Mouse (Mus musculus) liver, adult 2 months (tissue): ENCODE results near the gene Elmod3. TPM values are rescaled to one million over a fixed set of nuclear protein-coding genes. Genes with fewer than 3 reads are reported as not detected.

Experiments
- DNase-seq: peaks from one replicate; pipeline ENCODE4 v3.0.0-alpha.2; 2011; ENCODE audit warnings: low read depth, low spot score; ENCODE audit errors: extremely low read depth
- H3K27ac ChIP-seq: fragments of 200-500 bp; replicated peaks from 2 replicates; pipeline ENCODE4 v1.5.1; 2012; ENCODE audit warnings: low read depth, mild to moderate bottlenecking, control low read depth, inconsistent platforms, low read length; ENCODE audit not compliant: insufficient read depth
- H3K27me3 ChIP-seq: fragments of 200-500 bp; 2 replicates; pipeline ENCODE4 v1.6.1; 2012; ENCODE audit warnings: mild to moderate bottlenecking, moderate library complexity, low read length, inconsistent platforms; ENCODE audit not compliant: control insufficient read depth, insufficient read depth
- H3K36me3 ChIP-seq: fragments of 200-500 bp; 2 replicates; pipeline ENCODE4 v1.6.1; 2012; ENCODE audit warnings: low read length, inconsistent platforms; ENCODE audit not compliant: control insufficient read depth, insufficient read depth
- H3K4me1 ChIP-seq: fragments of 200-500 bp; 2 replicates; pipeline ENCODE4 v1.6.1; 2011; ENCODE audit warnings: low read length; ENCODE audit not compliant: control insufficient read depth, insufficient read depth
- H3K4me3 ChIP-seq: fragments of 200-500 bp; 2 replicates; pipeline ENCODE4 v1.5.1; 2011; ENCODE audit warnings: low read depth, mild to moderate bottlenecking, control low read depth, low read length, moderate library complexity; ENCODE audit not compliant: insufficient read depth
- H3K79me2 ChIP-seq: fragments of 200-500 bp; 2 replicates; pipeline ENCODE4 v1.6.1; 2012; ENCODE audit warnings: inconsistent platforms, mild to moderate bottlenecking, low read length, moderate library complexity; ENCODE audit not compliant: control insufficient read depth, insufficient read depth
- H3K9ac ChIP-seq: fragments of 200-500 bp; 2 replicates; pipeline ENCODE4 v1.6.1; 2012; ENCODE audit warnings: low read depth, mild to moderate bottlenecking, control low read depth, inconsistent platforms, low read length
- CTCF ChIP-seq: fragments of 200-500 bp; IDR thresholded peaks from 2 replicates; pipeline ENCODE4 v1.5.1; 2011; ENCODE audit warnings: low read depth, low read length, control low read depth
- POLR2A ChIP-seq: fragments of 200-500 bp; IDR thresholded peaks from 2 replicates; pipeline ENCODE4 v1.6.1; 2011; ENCODE audit warnings: low read length, control low read depth; ENCODE audit not compliant: insufficient read depth; ENCODE audit errors: extremely low read depth
- WGBS: fragments of 180-500 bp; shearing (Covaris S2); methylation state at CpG from one replicate; pipeline ENCODE4 v1.1.7; 2018; 5-methylcytosine and 5-hydroxymethylcytosine counted together
- polyA plus RNA-seq: library from polyadenylated mRNA; depleted of rRNA; stranded (reverse); fragments of >200 nt; gene quantifications from 2 replicates; pipeline ENCODE4 v1.2.3, GENCODE M21; 2012; rRNA removed
- total RNA-seq: library from RNA; depleted of rRNA; stranded (reverse); fragments of >200 nt; gene quantifications from 2 replicates; pipeline ENCODE4 v1.2.3, GENCODE M21; 2014; rRNA removed

Gene Elmod3
- total and polyA plus RNA-seq, 2 experiments: 7.6 to 14.7 TPM

- no peaks in the 10 kb centered on the region for H3K79me2 ChIP-seq
- no peaks in the 10 kb centered on the region for H3K36me3 ChIP-seq
- no peak overlapping the region for H3K27ac ChIP-seq
- no peak overlapping the region for H3K9ac ChIP-seq
- 66% methylated on average over 10 of the region's 10 CpGs for WGBS
- TF ChIP-seq CTCF (no peak), POLR2A (no peak)
- peaks cover 4% of the 10 kb centered on the region; the same call in 1 of the 2 replicates for H3K4me1 ChIP-seq
- H3K4me3 ChIP-seq: no peak overlapping the region
- H3K27me3 ChIP-seq: no peaks in the 10 kb centered on the region
- no peak for DNase-seq
Observed at GRCm38 (mm10) chr6:72519892-72520663, 78.1 kb downstream of the Elmod3 start.

- H3K4me3 ChIP-seq: no peak overlapping the region
- H3K79me2 ChIP-seq: no peaks in the 10 kb centered on the region
- DNase-seq: no peak
- TF ChIP-seq CTCF (no peak), POLR2A (no peak)
- H3K36me3 ChIP-seq: no peaks in the 10 kb centered on the region
- H3K4me1 ChIP-seq: peaks cover 4% of the 10 kb centered on the region; the same call in 1 of the 2 replicates
- WGBS: 68% methylated on average over 8 of the region's 8 CpGs
- H3K27me3 ChIP-seq: no peaks in the 10 kb centered on the region
- no peak overlapping the region for H3K27ac ChIP-seq
- H3K9ac ChIP-seq: no peak overlapping the region
Observed at GRCm38 (mm10) chr6:72519303-72519702, 78.9 kb downstream of the Elmod3 start.

GRCm38 (mm10) chr6:72518842-72519241, 79.4 kb downstream of the Elmod3 start:
- H3K79me2 ChIP-seq: no peaks in the 10 kb centered on the region
- H3K27me3 ChIP-seq: no peaks in the 10 kb centered on the region
- 92% methylated on average over 1 of the region's 1 CpGs for WGBS
- peaks cover 4% of the 10 kb centered on the region; the same call in 1 of the 2 replicates for H3K4me1 ChIP-seq
- no peak overlapping the region for H3K9ac ChIP-seq
- no peak for DNase-seq
- no peak overlapping the region for H3K4me3 ChIP-seq
- H3K36me3 ChIP-seq: no peaks in the 10 kb centered on the region
- no peak for TF ChIP-seq CTCF
- H3K27ac ChIP-seq: no peak overlapping the region

Other genes with a start within 250 kb of the Elmod3 start
- gene Tmem150a, start 243.0 kb downstream of the Elmod3 start, total RNA-seq: 62.9 and 78.9 TPM in 2 replicates
- gene Tmem150a, start 243.0 kb downstream of the Elmod3 start, polyA plus RNA-seq: 202 and 244 TPM in 2 replicates
- gene Rnf181, start 231.5 kb downstream of the Elmod3 start, total RNA-seq: 58.1 and 62.6 TPM in 2 replicates
- 66.4 and 75.2 TPM in 2 replicates for gene Rnf181, start 231.5 kb downstream of the Elmod3 start, polyA plus RNA-seq
- 18.9 and 20.5 TPM in 2 replicates for gene Vamp5, start 217.9 kb downstream of the Elmod3 start, total RNA-seq
- gene Vamp5, start 217.9 kb downstream of the Elmod3 start, polyA plus RNA-seq: 18.3 and 18.5 TPM in 2 replicates
- 193 and 238 TPM in 2 replicates for gene Vamp8, start 207.7 kb downstream of the Elmod3 start, total RNA-seq
- 219 and 220 TPM in 2 replicates for gene Vamp8, start 207.7 kb downstream of the Elmod3 start, polyA plus RNA-seq
- gene Ggcx, start 184.1 kb downstream of the Elmod3 start, total RNA-seq: 71.0 and 80.9 TPM in 2 replicates
- gene Ggcx, start 184.1 kb downstream of the Elmod3 start, polyA plus RNA-seq: 62.4 and 67.3 TPM in 2 replicates
- gene Mat2a, start 158.9 kb downstream of the Elmod3 start, total RNA-seq: 54.0 and 59.7 TPM in 2 replicates
- gene Mat2a, start 158.9 kb downstream of the Elmod3 start, polyA plus RNA-seq: 19.8 and 31.1 TPM in 2 replicates
- not detected in 2 replicates for gene Sh2d6, start 76.7 kb downstream of the Elmod3 start, total RNA-seq
- not detected in 2 replicates for gene Sh2d6, start 76.7 kb downstream of the Elmod3 start, polyA plus RNA-seq
- gene Capg, start 54.0 kb downstream of the Elmod3 start, total RNA-seq: 3.9 and 4.3 TPM in 2 replicates
- 2.2 and 2.8 TPM in 2 replicates for gene Capg, start 54.0 kb downstream of the Elmod3 start, polyA plus RNA-seq
- 151 and 180 TPM in 2 replicates for gene Retsat, start 62 bp upstream of the Elmod3 start, total RNA-seq
- 303 and 340 TPM in 2 replicates for gene Retsat, start 62 bp upstream of the Elmod3 start, polyA plus RNA-seq
- gene Tgoln1, start 18.6 kb upstream of the Elmod3 start, total RNA-seq: 68.7 and 85.5 TPM in 2 replicates
- gene Tgoln1, start 18.6 kb upstream of the Elmod3 start, polyA plus RNA-seq: 41.4 and 48.0 TPM in 2 replicates
- 0.92 and 1.1 TPM in 2 replicates for gene Tcf7l1, start 190.8 kb upstream of the Elmod3 start, total RNA-seq
- 5.0 and 6.9 TPM in 2 replicates for gene Tcf7l1, start 190.8 kb upstream of the Elmod3 start, polyA plus RNA-seq